Mouse (Mus musculus) liver, postnatal 0 days (tissue): ENCODE measurements around the gene St6galnac6.

Experiments
- CTCF ChIP-seq: sonication (generic); IDR thresholded peaks from 2 replicates; pipeline ENCODE4 v1.5.1; 2016; ENCODE audit warnings: antibody characterized with exemption, low read depth
- EP300 ChIP-seq: IDR thresholded peaks from 2 replicates; pipeline ENCODE4 v1.6.1; 2016; ENCODE audit warnings: antibody characterized with exemption, low read depth, mild to moderate bottlenecking

GRCm38 (mm10) chr2:32597248-32597647 is 2.3 kb upstream of the St6galnac6 start:
- TF ChIP-seq CTCF = no peak
- no peak for TF ChIP-seq EP300
